Mouse (Mus musculus) embryonic facial prominence, embryonic 13.5 days (tissue): ENCODE results near the gene Shb. TPM values are rescaled to one million over a fixed set of nuclear protein-coding genes. Genes with fewer than 3 reads are reported as not detected.
A peak's percentile ranks its signal among the peaks of the same experiment; 100 is the strongest.

Experiments
- ATAC-seq: fragments of 200-750 bp; cut with Nextera tagmentation; 2 replicates; pipeline ENCODE4 v1.8.0; 2017; ENCODE audit warnings: low read depth; ENCODE audit not compliant: insufficient number of reproducible peaks, insufficient read depth, low FRiP score, low TSS enrichment
- H3K27ac ChIP-seq: fragments of 300-500 bp; sonication (generic); 2 replicates; pipeline ENCODE4 v1.5.1; 2015; ENCODE audit warnings: moderate library complexity, mild to moderate bottlenecking, inconsistent platforms
- H3K27me3 ChIP-seq: fragments of 300-500 bp; sonication (generic); 2 replicates; pipeline ENCODE4 v1.6.1; 2015; ENCODE audit warnings: mild to moderate bottlenecking, inconsistent platforms
- H3K36me3 ChIP-seq: fragments of 300-500 bp; sonication (generic); 2 replicates; pipeline ENCODE4 v1.6.1; 2015; ENCODE audit warnings: mild to moderate bottlenecking, inconsistent platforms
- H3K4me1 ChIP-seq: fragments of 300-500 bp; sonication (generic); 2 replicates; pipeline ENCODE4 v1.6.1; 2015; ENCODE audit warnings: inconsistent platforms
- H3K4me2 ChIP-seq: fragments of 300-500 bp; sonication (generic); 2 replicates; pipeline ENCODE4 v1.6.1; 2015; ENCODE audit warnings: moderate library complexity, mild to moderate bottlenecking, inconsistent platforms
- H3K4me3 ChIP-seq: fragments of 300-500 bp; sonication (generic); 2 replicates; pipeline ENCODE4 v1.5.1; 2015; ENCODE audit warnings: mild to moderate bottlenecking, inconsistent platforms
- H3K9ac ChIP-seq: fragments of 300-500 bp; sonication (generic); 2 replicates; pipeline ENCODE4 v1.6.1; 2015; ENCODE audit warnings: mild to moderate bottlenecking, inconsistent platforms
- H3K9me3 ChIP-seq: fragments of 300-500 bp; sonication (generic); 2 replicates; pipeline ENCODE4 v1.6.1; 2016; ENCODE audit warnings: inconsistent platforms
- WGBS: fragments of 180-500 bp; shearing (Covaris S2); methylation state at CpG from one replicate; pipeline ENCODE4 v1.1.7; 2015; ENCODE audit warnings: mixed read lengths; 5-methylcytosine and 5-hydroxymethylcytosine counted together
- polyA plus RNA-seq: library from polyadenylated mRNA; unstranded; fragments of >200 nt; fragmentation: Nextera tagmentation; extraction: Ambion mirVana; gene quantifications from 2 replicates; pipeline ENCODE4 v1.2.1, GENCODE M21; 2015

Gene Shb
- polyA plus RNA-seq, 1 experiment from 2014 or later, result 3.8 TPM

GRCm38 (mm10) chr4:45445235-45445634 lies 87.0 kb downstream of the Shb start:
- Histone ChIP-seq H3K36me3 (peaks cover 41% of the 10 kb centered on the region), H3K27ac (no peak overlapping the region), H3K27me3 (no peaks in the 10 kb centered on the region), H3K9ac (no peak overlapping the region), H3K4me2 (no peak overlapping the region), H3K4me3 (no peak overlapping the region), H3K4me1 (peaks cover 2% of the 10 kb centered on the region; the same call in 1 of the 2 replicates), H3K9me3 (no peaks in the 10 kb centered on the region)
- 63% methylated on average over 3 of the region's 3 CpGs for WGBS
- ATAC-seq, result no peak

GRCm38 (mm10) chr4:45444813-45445212 lies 87.5 kb downstream of the Shb start:
- no peak overlapping the region for H3K27ac ChIP-seq
- H3K4me2 ChIP-seq, result no peak overlapping the region
- 69% methylated on average over 4 of the region's 4 CpGs for WGBS
- H3K9me3 ChIP-seq, result no peaks in the 10 kb centered on the region
- H3K9ac ChIP-seq, result no peak overlapping the region
- peaks cover 45% of the 10 kb centered on the region for H3K36me3 ChIP-seq
- H3K4me1 ChIP-seq, result no peaks in the 10 kb centered on the region
- H3K4me3 ChIP-seq, result no peak overlapping the region
- ATAC-seq, result no peak
- no peaks in the 10 kb centered on the region for H3K27me3 ChIP-seq

GRCm38 (mm10) chr4:45443652-45444051 lies 88.6 kb downstream of the Shb start:
- 87% methylated on average over 7 of the region's 7 CpGs for WGBS
- ATAC-seq, result no peak
- H3K9ac ChIP-seq, result no peak overlapping the region
- no peaks in the 10 kb centered on the region for H3K9me3 ChIP-seq
- no peak overlapping the region for H3K4me3 ChIP-seq
- H3K4me2 ChIP-seq, result no peak overlapping the region
- H3K27ac ChIP-seq, result no peak overlapping the region
- H3K36me3 ChIP-seq, result peaks cover 46% of the 10 kb centered on the region
- no peaks in the 10 kb centered on the region for H3K27me3 ChIP-seq
- no peaks in the 10 kb centered on the region for H3K4me1 ChIP-seq

DNA sequence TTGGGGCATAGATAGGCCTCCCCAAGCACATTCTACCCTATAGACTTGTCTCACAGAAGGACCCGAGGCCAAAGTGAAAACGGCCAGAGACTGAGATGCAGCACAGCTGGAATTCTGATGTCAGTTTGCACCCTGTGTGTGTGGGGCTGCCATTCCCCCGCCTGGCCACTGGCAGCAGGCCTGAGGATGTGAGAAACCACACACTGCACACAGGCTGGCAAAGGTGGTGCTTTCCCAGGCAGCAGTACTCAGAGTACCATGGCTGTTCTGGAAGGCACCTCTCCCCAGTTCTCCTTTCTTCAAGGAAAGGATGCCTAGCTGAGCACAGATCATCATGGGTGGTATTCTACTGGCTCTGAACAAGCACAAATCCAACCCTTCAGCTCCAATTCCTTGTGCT lies 90.0 kb downstream of the Shb start:
- Histone ChIP-seq H3K4me2 (no peak overlapping the region), H3K27me3 (no peaks in the 10 kb centered on the region), H3K27ac (no peak overlapping the region), H3K4me1 (peaks cover 7% of the 10 kb centered on the region), H3K9ac (no peak overlapping the region), H3K9me3 (no peaks in the 10 kb centered on the region), H3K36me3 (peaks cover 46% of the 10 kb centered on the region), H3K4me3 (no peak overlapping the region)
- no peak for ATAC-seq
- WGBS, result 70% methylated on average over 3 of the region's 3 CpGs

DNA sequence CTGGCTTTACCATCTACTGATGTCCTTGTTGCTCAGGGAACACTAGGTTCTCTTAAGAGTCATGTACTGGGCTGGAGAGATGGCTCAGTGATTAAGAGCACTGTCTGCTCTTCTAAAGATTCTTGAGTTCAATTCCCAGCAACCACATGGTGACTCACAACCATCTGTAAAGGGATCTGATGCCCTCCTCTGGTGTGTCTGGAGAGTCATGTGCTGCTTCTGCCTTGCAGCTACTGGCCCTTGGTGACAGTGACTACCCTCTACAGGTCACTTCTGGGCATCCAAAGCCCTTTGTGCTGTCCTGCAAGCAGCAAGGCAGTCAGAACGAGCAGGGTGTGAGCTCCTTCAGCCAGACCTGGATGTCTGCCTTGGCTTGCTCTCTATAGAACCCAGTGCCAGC lies 90.5 kb downstream of the Shb start:
- Histone ChIP-seq H3K4me2 (no peak overlapping the region), H3K27me3 (no peaks in the 10 kb centered on the region), H3K27ac (no peak overlapping the region), H3K36me3 (peaks cover 43% of the 10 kb centered on the region), H3K9me3 (no peaks in the 10 kb centered on the region), H3K4me1 (peaks cover 11% of the 10 kb centered on the region), H3K9ac (no peak overlapping the region), H3K4me3 (no peak overlapping the region)
- 74% methylated on average over 1 of the region's 1 CpGs for WGBS
- ATAC-seq, result no peak

DNA sequence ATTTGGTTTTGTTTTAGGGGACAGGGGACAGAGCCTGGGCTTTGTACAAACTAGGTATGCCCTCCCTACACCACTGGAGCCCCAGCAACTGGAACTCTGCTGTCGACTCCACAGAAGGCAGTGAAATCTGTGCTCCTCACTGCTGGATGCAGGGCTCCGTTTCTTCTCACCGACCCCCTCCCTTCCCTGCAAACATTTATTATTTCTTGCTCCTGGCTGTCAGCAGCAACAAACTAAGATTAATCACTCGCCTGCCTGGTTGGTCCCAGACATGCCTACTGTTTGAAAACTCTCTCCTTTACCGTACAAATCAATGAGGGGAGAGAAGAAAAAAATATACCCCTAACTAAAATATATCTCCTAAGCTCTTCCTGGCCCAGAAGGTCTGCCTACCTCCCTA lies 93.0 kb downstream of the Shb start:
- no peak for ATAC-seq
- Histone ChIP-seq H3K27me3 (no peaks in the 10 kb centered on the region), H3K9me3 (no peaks in the 10 kb centered on the region), H3K4me2 (no peak overlapping the region), H3K27ac (no peak overlapping the region), H3K36me3 (peaks cover 30% of the 10 kb centered on the region), H3K4me1 (peaks cover 36% of the 10 kb centered on the region), H3K4me3 (no peak overlapping the region), H3K9ac (no peak overlapping the region)
- 50% methylated on average over 5 of the region's 5 CpGs for WGBS

- Histone ChIP-seq H3K4me2 (no peak overlapping the region), H3K9ac (no peak overlapping the region), H3K4me1 (peaks cover 59% of the 10 kb centered on the region), H3K9me3 (no peaks in the 10 kb centered on the region), H3K36me3 (peaks cover 16% of the 10 kb centered on the region; the same call in 1 of the 2 replicates), H3K27ac (no peak overlapping the region), H3K27me3 (no peaks in the 10 kb centered on the region), H3K4me3 (no peak overlapping the region)
- 20% methylated on average over 3 of the region's 3 CpGs for WGBS
- ATAC-seq, result no peak
These were observed 95.3 kb downstream of the Shb start for GRCm38 (mm10) chr4:45437010-45437409.

- Histone ChIP-seq H3K4me2 (no peak overlapping the region), H3K4me3 (no peak overlapping the region), H3K27ac (no peak overlapping the region), H3K4me1 (peaks cover 62% of the 10 kb centered on the region), H3K36me3 (peaks cover 10% of the 10 kb centered on the region; the same call in 1 of the 2 replicates), H3K9me3 (no peaks in the 10 kb centered on the region), H3K27me3 (no peaks in the 10 kb centered on the region), H3K9ac (no peak overlapping the region)
- no peak for ATAC-seq
- WGBS, result 51% methylated on average over 7 of the region's 7 CpGs
These were observed 95.8 kb downstream of the Shb start for GRCm38 (mm10) chr4:45436383-45436913.

DNA sequence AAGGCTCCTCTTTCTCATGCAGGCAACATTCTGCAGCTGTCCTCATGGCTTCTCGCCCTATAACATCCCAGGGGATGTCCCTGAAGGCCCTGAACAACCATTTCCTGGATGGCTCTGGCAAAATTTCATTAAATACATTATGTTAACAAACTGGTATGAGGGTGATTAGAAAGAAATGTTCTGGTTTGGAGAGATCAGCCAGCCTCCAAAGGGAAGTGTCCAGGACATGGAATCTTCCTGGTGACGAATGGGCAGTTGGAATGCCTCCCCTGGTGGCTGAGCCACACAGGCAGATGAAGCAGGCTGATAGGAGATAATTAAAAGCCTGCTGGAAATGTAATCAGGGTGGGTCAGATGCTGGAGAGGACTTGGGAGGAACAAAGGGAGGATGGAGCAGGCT lies 96.4 kb downstream of the Shb start:
- H3K36me3 ChIP-seq, result peaks cover 9% of the 10 kb centered on the region; the same call in 1 of the 2 replicates
- 62% methylated on average over 2 of the region's 2 CpGs for WGBS
- no peaks in the 10 kb centered on the region for H3K9me3 ChIP-seq
- H3K27me3 ChIP-seq, result no peaks in the 10 kb centered on the region
- H3K27ac ChIP-seq, result no peak overlapping the region
- no peak overlapping the region for H3K4me2 ChIP-seq
- H3K9ac ChIP-seq, result no peak overlapping the region
- H3K4me1 ChIP-seq, result peaks cover 62% of the 10 kb centered on the region
- H3K4me3 ChIP-seq, result no peak overlapping the region
- no peak for ATAC-seq

DNA sequence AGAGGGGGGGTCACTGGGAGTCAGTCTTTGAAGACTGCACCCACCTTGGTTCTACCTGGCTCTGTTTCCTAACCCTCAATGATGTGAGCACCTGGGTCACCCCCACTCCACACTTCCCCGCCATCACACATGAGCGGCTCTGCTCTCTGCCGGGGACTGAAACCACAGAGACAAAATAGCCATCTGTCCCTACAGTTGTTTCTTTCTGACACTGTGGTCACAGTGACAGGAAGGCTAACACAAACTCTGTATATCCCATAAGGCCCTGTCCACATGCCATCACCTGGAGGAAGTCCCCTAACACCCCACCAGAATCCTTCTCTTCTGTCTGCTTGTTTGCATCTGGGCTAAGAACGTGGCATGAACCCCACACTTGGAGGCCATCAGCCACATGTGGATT lies 97.6 kb downstream of the Shb start:
- Histone ChIP-seq H3K9me3 (no peaks in the 10 kb centered on the region), H3K36me3 (no peaks in the 10 kb centered on the region), H3K27me3 (no peaks in the 10 kb centered on the region), H3K4me1 (peaks cover 62% of the 10 kb centered on the region), H3K4me2 (no peak overlapping the region), H3K9ac (no peak overlapping the region), H3K27ac (no peak overlapping the region), H3K4me3 (no peak overlapping the region)
- no peak for ATAC-seq
- 67% methylated on average over 4 of the region's 4 CpGs for WGBS

- no peak overlapping the region for H3K9ac ChIP-seq
- H3K27ac ChIP-seq, result peak overlapping the region; percentile 69
- no peak overlapping the region for H3K4me3 ChIP-seq
- H3K36me3 ChIP-seq, result no peaks in the 10 kb centered on the region
- no peaks in the 10 kb centered on the region for H3K27me3 ChIP-seq
- peaks cover 62% of the 10 kb centered on the region for H3K4me1 ChIP-seq
- H3K4me2 ChIP-seq, result no peak overlapping the region
- no peak; the same call in 1 of the 2 replicates for ATAC-seq
- H3K9me3 ChIP-seq, result no peaks in the 10 kb centered on the region
- 64% methylated on average over 12 of the region's 12 CpGs for WGBS
These were observed 98.2 kb downstream of the Shb start for GRCm38 (mm10) chr4:45434071-45434470.

DNA sequence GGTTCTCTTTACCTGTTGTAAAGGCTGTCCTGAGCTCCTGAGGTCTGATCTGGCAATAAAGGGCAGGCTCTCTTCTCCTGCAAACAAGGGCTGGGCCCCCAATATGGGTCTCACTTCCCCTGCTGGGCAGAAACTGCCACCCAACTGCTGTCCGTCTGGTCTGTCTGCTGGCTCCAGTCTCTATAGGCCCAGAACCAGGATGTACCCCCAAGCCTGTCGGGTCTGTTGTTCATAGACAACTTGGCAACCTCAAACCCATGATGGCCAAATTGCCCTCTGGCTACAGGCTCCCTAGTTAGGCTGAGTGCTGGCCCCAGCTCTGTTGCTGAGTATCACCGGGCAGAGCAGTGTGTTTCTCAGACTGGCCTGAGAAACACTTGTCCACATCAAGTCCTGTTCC lies 100.5 kb downstream of the Shb start:
- 73% methylated on average over 3 of the region's 3 CpGs for WGBS
- Histone ChIP-seq H3K9ac (no peak overlapping the region), H3K36me3 (no peaks in the 10 kb centered on the region), H3K4me3 (no peak overlapping the region), H3K9me3 (no peaks in the 10 kb centered on the region), H3K27ac (no peak overlapping the region), H3K4me2 (no peak overlapping the region), H3K4me1 (peaks cover 54% of the 10 kb centered on the region), H3K27me3 (no peaks in the 10 kb centered on the region)
- no peak for ATAC-seq
